Mouse (Mus musculus) limb, embryonic 14.5 days (tissue): ENCODE results near the gene Ptpn3. TPM values are rescaled to one million over a fixed set of nuclear protein-coding genes. Genes with fewer than 3 reads are reported as not detected.
A peak's percentile ranks its signal among the peaks of the same experiment; 100 is the strongest.

Experiments
- ATAC-seq: fragments of 200-750 bp; cut with Nextera tagmentation; 2 replicates; pipeline ENCODE4 v1.8.0; 2017; ENCODE audit warnings: low read depth, moderate number of reproducible peaks, moderate TSS enrichment; ENCODE audit not compliant: low FRiP score
- DNase-seq: peaks from one replicate; pipeline ENCODE4 v3.0.0-alpha.2; 2015; ENCODE audit warnings: low spot score
- H3K27ac ChIP-seq: fragments of 300-500 bp; sonication (generic); replicated peaks from 2 replicates; pipeline ENCODE4 v1.5.1; 2014; ENCODE audit warnings: low read depth, mild to moderate bottlenecking, low read length, moderate library complexity, mixed read lengths
- H3K27me3 ChIP-seq: fragments of 300-500 bp; sonication (generic); 2 replicates; pipeline ENCODE4 v1.6.1; 2014; ENCODE audit warnings: low read length, mixed read lengths; ENCODE audit not compliant: control insufficient read depth, insufficient read depth
- H3K36me3 ChIP-seq: fragments of 300-500 bp; sonication (generic); 2 replicates; pipeline ENCODE4 v1.6.1; 2014; ENCODE audit warnings: mild to moderate bottlenecking, low read length, moderate library complexity, mixed read lengths; ENCODE audit not compliant: control insufficient read depth, insufficient read depth
- H3K4me1 ChIP-seq: fragments of 300-500 bp; sonication (generic); 2 replicates; pipeline ENCODE4 v1.6.1; 2014; ENCODE audit warnings: antibody characterized with exemption, low read length, mixed read lengths; ENCODE audit not compliant: control insufficient read depth, insufficient read depth
- H3K4me2 ChIP-seq: fragments of 300-500 bp; sonication (generic); replicated peaks from 2 replicates; pipeline ENCODE4 v1.6.1; 2014; ENCODE audit warnings: low read depth, mild to moderate bottlenecking, low read length, moderate library complexity; ENCODE audit not compliant: severe bottlenecking
- H3K4me3 ChIP-seq: fragments of 300-500 bp; sonication (generic); replicated peaks from 2 replicates; pipeline ENCODE4 v1.5.1; 2014; ENCODE audit warnings: low read length
- H3K9ac ChIP-seq: fragments of 300-500 bp; sonication (generic); 2 replicates; pipeline ENCODE4 v1.6.1; 2014; ENCODE audit warnings: mild to moderate bottlenecking, low read depth, low read length, moderate library complexity; ENCODE audit not compliant: severe bottlenecking
- H3K9me3 ChIP-seq: fragments of 300-500 bp; sonication (generic); 2 replicates; pipeline ENCODE4 v1.6.1; 2016; ENCODE audit warnings: low read length; ENCODE audit not compliant: control insufficient read depth
- POLR2A ChIP-seq: fragments of 200-500 bp; IDR thresholded peaks from 2 replicates; pipeline ENCODE4 v1.8.0; 2012; ENCODE audit warnings: inconsistent platforms, mild to moderate bottlenecking, moderate library complexity, borderline replicate concordance; ENCODE audit not compliant: insufficient read depth, insufficient read length; ENCODE audit errors: extremely low read depth
- WGBS: fragments of 180-500 bp; shearing (Covaris S2); extraction: QIAGEN DNeasy Blood & Tissue Kit; methylation state at CpG from one replicate; pipeline ENCODE4 v1.1.7; 2014; 5-methylcytosine and 5-hydroxymethylcytosine counted together
- polyA plus RNA-seq, 2 experiments: library from polyadenylated mRNA; depleted of rRNA in 1 of 2; stranded (reverse) in 1 of 2; unstranded in 1 of 2; fragments of >200 nt; fragmentation: Nextera tagmentation in 1 of 2; extraction: Ambion mirVana in 1 of 2; gene quantifications; 2 replicates each; pipeline versions ENCODE4 v1.2.1 to v1.2.3; 2012 to 2014

Ptpn3 gene
- polyA plus RNA-seq, 2 experiments = 3.4 to 4.7 TPM

DNA sequence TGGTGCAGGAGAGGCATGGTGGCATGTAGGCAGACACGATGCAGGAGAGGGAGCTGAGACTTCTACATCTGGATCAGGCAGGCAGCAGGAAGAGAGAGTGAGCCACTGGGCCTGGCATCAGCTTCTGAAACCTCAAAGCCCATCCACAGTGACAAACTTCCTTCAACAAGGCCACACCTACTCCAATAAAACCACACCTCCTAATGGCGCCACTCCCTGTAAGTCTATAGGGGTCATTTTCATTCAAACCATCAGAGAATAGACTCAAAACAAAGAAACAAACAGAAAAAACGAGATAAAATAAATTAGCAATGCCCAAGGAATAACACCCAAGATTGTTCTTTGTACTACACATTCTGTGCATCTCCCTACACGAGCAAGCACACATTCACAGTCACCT, 122.8 kb downstream of the Ptpn3 start:
- Histone ChIP-seq H3K9me3 (no peaks in the 10 kb centered on the region), H3K27ac (no peak overlapping the region), H3K9ac (no peak overlapping the region), H3K27me3 (no peaks in the 10 kb centered on the region), H3K4me1 (0 out of 2 replicates have a peak, but pooled peaks cover 3% of the 10 kb centered on the region), H3K4me3 (no peak overlapping the region), H3K4me2 (no peak overlapping the region), H3K36me3 (no peaks in the 10 kb centered on the region)
- 71% methylated on average over 4 of the region's 4 CpGs for WGBS
- ATAC-seq = no peak
- no peak for TF ChIP-seq POLR2A
- DNase-seq = no peak

DNA sequence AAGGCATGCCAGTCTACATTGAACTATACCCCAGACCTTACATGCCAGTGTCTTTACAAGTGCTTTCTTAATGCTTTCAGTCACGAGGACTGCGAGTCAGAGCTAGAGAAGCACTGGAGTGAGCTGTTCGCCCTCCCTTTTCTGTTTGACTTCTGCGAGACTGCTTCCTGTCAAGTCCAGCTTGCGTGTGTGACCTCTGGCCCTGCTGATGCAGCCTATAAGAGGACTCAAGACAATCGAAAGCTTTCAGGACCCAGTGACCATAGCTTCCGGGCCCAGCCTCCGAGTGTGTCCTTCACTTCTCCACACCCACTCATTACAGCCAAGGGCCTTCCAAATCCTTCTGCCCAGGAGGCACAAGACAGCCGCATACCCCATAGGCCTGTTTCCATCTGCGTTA, 126.3 kb downstream of the Ptpn3 start:
- Histone ChIP-seq H3K9me3 (no peaks in the 10 kb centered on the region), H3K36me3 (no peaks in the 10 kb centered on the region), H3K27ac (no peak overlapping the region), H3K27me3 (no peaks in the 10 kb centered on the region), H3K4me3 (no peak overlapping the region), H3K4me1 (peaks cover 20% of the 10 kb centered on the region), H3K9ac (no peak overlapping the region), H3K4me2 (no peak overlapping the region)
- WGBS = 60% methylated on average over 10 of the region's 10 CpGs
- DNase-seq = no peak
- ATAC-seq = no peak
- no peak for TF ChIP-seq POLR2A

DNA sequence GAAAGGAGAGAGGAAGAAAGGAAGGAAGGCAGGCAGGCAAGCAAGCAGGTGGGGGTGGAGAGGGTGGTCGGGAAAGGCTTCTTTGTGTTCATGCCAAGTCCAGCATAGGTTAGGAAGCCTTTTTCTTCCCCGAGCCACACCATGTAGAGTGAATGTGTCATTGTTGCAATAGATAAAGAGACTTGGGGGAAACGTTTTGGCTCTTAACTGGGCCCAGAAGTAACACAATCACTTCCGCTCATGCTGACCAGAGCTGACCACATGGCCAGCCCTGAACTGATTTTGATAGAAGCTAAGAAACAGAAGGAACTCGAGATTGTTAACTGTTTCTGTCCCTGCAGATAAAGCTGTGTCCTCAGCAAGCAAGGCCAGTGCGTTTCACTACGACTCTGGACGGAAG, 128.8 kb downstream of the Ptpn3 start:
- no peak for TF ChIP-seq POLR2A
- Histone ChIP-seq H3K4me2 (no peak overlapping the region), H3K36me3 (no peaks in the 10 kb centered on the region), H3K4me1 (peaks cover 20% of the 10 kb centered on the region), H3K4me3 (no peak overlapping the region), H3K9ac (no peak overlapping the region), H3K27me3 (no peaks in the 10 kb centered on the region), H3K9me3 (no peaks in the 10 kb centered on the region), H3K27ac (no peak overlapping the region)
- ATAC-seq = no peak
- DNase-seq = no peak
- WGBS = 58% methylated on average over 8 of the region's 8 CpGs

- Histone ChIP-seq H3K4me2 (no peak overlapping the region), H3K4me3 (no peak overlapping the region), H3K9me3 (no peaks in the 10 kb centered on the region), H3K9ac (no peak overlapping the region), H3K27ac (no peak overlapping the region; the same call in 1 of the 2 replicates), H3K36me3 (no peaks in the 10 kb centered on the region), H3K4me1 (peaks cover 25% of the 10 kb centered on the region), H3K27me3 (no peaks in the 10 kb centered on the region)
- ATAC-seq = 0 out of 2 replicates have a peak, but pooled peaks have one; percentile 32
- DNase-seq = no peak
- TF ChIP-seq POLR2A = no peak
- 57% methylated on average over 5 of the region's 5 CpGs for WGBS
These were observed 129.8 kb downstream of the Ptpn3 start for GRCm38 (mm10) chr4:57171817-57172216.

DNA sequence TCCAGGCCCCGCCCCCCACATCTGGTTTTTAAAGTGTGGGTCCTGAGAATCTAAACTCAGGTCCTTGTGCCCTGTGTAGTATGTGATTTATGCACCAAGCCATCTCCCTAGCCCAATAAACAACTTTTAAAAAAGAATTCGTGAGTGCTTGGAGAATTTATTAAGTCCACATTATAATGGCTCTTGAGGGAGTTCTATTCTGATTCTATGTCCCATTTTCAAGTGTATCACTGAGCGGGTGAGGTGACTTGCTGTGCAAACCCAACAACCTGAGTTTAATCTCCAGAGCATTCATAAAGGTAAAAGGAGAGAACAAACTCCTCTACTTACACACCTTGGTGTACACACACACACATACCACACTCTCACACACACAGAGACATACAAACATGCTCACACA, 133.0 kb downstream of the Ptpn3 start:
- H3K9me3 ChIP-seq = no peaks in the 10 kb centered on the region
- no peak for ATAC-seq
- H3K4me3 ChIP-seq = no peak overlapping the region
- no peak overlapping the region for H3K4me2 ChIP-seq
- WGBS = 68% methylated on average over 3 of the region's 3 CpGs
- no peak overlapping the region for H3K27ac ChIP-seq
- DNase-seq = no peak
- no peak for TF ChIP-seq POLR2A
- no peaks in the 10 kb centered on the region for H3K36me3 ChIP-seq
- H3K9ac ChIP-seq = no peak overlapping the region
- H3K27me3 ChIP-seq = no peaks in the 10 kb centered on the region
- peaks cover 21% of the 10 kb centered on the region for H3K4me1 ChIP-seq

DNA sequence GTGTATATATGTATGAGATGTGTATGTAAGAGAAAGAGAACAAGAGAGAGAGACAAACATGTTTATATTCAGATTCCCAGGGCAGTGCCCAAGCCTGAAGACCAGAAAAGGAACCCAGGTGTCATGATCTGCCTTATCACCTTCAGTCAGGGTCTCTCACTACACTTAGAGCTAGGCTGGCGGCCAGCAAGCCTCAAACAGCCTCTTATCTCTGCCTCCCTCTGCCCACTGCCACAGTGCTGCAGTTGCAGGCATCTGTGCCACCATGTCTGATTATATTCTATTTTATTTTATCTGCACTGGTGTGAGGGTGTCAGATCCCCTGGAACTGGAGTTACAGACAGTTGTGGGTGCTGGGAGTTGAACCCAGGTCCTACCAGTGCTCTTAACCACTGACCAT, 133.4 kb downstream of the Ptpn3 start:
- Histone ChIP-seq H3K9ac (no peak overlapping the region), H3K27me3 (no peaks in the 10 kb centered on the region), H3K4me3 (no peak overlapping the region), H3K9me3 (no peaks in the 10 kb centered on the region), H3K4me2 (no peak overlapping the region), H3K4me1 (peaks cover 18% of the 10 kb centered on the region), H3K36me3 (no peaks in the 10 kb centered on the region), H3K27ac (no peak overlapping the region)
- ATAC-seq = no peak
- DNase-seq = no peak
- WGBS = 100% methylated on average over 1 of the region's 1 CpGs
- no peak for TF ChIP-seq POLR2A
